Mouse (Mus musculus) heart, adult 18-20 months (tissue): Measurements from ENCODE around the gene Entpd2. TPM values are rescaled to one million over a fixed set of nuclear protein-coding genes. Genes with fewer than 3 reads are reported as not detected.

Source experiments
- DNase-seq, 2 experiments: peaks; one replicate each; pipeline ENCODE4 v3.0.0; 2021 to 2022; ENCODE audit warnings: mixed read lengths in 1 of 2
- microRNA-seq, 2 experiments: library from miRNA; unstranded; fragments of <30 nt; microRNA quantifications; one replicate each; pipeline ENCODE4 v1.2.0; 2022
- total RNA-seq, 2 experiments: library from RNA; stranded (reverse); gene quantifications; 2 replicates each; pipeline ENCODE4 v1.2.3; 2021

Entpd2 gene
- total RNA-seq, 2 experiments from 2014 or later: 13.7 to 14.5 TPM

DNA sequence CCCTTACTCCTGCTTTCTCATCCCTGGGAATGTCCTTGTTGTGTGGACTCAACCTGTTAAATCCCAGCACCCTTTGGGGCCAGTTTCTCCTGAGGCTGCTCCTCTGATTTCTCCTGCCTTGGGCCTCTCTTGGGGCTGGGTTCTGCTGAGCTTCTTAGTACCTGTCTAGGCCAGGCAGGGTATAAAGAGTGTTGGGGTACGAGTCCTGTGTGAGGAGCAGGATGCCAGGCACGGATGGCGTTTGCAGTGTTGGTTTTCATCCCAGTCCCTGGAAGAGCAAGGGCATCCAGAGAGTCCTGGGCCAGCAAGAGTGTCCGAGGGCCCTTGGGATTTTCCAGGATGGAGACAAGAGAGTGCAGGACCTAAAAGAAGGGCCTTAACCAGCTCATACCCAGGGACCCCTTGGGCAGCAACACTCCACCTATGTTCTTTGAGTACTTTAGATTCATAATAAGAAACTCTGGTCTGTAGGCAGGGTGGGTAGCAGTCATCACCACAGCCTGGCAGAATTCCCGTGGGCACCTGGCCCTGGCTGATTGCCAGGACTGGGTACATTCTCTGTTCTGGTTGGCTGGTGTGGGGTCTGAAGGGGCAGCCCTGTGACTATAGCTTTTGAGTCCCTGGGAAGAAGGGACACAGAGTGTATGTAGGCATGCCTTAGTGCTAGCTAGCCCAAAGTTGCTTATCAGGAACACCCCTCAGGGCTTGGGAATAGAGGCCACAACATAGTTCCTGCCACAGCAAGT, 33.9 kb downstream of the Entpd2 start:
- DNase-seq: peak in 1 of 2 experiments; percentile 15

DNA sequence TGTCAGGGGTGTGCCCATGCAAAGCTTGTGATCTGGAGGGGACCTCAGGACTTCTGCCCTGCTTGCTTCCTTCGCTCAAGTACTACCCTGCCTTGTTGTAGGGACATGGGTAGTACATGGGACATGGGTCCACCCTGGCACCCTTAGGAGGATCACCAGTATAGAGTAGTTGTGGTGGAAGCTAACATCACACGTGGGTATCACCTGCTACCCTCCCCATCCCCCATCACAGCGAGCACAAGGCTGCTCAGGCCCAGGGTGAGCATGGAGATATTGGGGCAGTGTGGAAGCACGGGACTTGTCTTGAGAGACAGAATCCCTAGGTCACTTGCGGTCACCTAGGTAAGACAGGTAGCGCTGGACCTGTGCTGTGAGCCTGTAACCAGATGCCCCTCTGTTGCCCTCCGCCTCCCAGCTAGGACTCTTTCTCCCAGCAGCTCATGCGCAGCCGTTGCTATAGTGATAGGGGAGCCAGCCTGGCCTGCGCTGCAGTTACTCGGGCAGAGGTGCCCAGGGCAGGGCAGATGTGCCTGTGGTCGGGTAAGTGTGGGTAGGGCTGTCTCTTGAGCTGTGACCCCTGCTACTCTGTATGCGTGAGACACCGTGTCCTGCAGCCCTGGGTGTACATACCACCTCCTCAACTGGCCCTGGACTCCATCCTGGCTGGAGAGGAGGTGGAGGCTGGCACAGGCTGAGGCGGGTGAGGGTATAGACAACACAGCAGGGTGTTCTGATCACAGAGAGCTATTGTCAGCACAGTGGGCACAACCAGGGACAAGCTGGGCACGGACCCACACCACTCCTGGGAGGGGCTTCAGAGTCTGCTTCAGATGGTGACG, 34.9 kb downstream of the Entpd2 start:
- no peak for DNase-seq

DNA sequence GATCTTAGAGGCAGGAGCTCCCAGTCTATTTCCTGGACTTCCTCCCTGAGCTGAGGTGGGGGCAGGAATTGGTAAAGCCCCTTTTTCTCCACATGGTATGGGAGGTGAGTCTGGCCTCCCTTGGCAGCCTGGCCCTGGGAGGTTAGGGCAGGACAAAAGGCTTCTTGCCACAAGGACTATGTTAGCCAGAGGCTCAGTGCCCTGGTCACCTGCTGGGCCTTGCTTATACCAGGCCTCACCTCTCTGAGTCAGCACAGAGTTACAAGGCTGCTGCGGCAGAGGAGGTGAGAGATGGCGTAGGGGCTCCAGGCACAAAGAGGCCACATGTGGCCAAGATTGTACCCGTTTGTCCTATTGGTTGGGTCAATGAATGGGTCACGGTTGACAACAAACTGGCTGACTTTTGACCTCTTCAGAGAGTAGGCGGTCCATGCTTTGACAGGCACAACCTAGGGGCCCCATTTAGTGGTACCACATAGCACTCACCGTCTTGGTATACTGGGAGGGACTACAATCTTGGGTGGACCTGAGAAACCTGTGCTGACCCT, 35.7 kb downstream of the Entpd2 start:
- no peak for DNase-seq

- no peak for DNase-seq
Measured at GRCm38 (mm10) chr2:25432326-25433098, 36.8 kb downstream of the Entpd2 start.

- no peak for DNase-seq
Measured at GRCm38 (mm10) chr2:25433101-25433500, 37.4 kb downstream of the Entpd2 start.

DNA sequence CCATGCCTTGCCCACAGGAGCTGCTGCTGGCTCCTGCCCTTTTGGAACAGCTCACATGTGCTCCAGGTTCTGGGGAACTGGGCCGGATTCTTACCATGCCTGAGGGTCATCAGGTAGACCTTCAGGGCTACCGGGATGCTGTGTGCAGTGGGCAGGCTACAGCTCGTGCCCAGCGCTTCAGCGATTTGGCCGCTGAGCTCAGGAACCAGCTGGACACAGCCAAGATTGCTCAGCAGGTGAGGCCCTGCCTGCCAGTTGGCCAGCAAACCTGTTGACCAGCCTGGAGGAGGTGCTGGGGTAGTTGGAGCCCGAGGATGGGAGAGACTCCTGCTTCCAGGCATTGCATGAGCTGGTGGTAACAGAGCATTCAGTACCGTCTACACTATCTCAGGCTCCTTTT, 38.6 kb downstream of the Entpd2 start:
- no peak for DNase-seq

DNA sequence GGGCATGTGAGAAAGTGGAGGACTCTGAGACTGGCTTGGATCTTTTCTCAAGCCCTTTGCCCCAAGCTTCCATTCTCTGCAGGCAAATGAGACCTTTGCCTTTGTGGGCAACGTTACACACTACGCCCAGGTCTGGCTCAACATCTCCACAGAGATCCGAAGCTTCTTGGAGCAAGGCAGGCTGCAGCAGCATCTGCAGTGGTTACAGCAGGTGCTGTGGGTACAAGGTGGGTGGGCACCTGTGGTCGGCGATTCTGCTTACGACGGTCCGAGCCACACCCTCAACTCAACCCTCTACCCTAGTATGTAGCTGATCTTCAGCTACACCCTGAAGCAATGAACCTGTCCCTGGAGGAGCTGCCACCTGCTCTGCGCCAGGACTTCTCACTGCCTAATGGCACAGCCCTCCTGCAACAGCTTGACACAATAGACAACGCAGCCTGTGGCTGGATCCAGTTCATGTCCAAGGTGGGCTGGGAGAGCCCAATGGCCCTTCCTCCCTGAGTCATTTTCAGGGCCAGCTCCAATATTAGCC, 40.7 kb downstream of the Entpd2 start:
- DNase-seq: no peak

DNA sequence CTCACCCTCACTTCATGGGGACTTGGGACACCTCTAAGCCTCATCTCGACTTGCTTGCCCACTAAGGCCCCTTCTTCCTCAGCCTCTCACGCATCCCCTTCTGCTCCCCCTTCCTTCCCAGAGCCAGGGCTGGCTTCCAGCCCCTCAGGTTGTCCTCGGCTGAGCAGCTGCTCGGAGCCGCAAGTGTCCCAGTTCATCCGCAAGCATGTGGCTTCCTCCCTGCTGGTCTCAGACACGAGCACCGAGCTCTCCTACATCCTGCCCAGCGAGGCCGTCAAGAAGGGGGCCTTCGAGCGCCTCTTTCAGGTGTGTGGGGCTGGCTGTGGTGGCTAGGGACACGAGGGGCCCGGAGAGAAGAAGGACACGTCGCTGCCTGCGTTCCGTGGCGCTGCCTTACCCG, 45.4 kb downstream of the Entpd2 start:
- DNase-seq: no peak

DNA sequence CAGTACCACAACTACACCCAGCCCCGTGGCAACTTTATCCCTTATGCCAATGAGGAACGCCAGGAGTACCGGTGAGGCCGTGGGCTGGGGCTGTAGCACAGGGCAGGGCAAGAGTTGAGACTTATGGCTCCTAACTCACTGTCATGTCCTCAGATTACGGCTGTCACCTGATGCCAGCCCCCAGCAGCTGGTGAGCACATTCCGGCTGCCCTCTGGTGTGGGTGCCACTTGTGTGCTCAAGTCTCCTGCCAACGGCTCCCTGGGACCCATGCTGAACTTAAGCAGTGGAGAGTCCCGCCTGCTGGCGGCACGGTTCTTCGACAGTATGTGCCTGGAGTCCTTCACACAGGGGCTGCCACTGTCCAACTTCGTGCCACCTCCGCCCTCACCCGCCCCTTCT, 47.0 kb downstream of the Entpd2 start:
- no peak for DNase-seq

Small RNA genes lying within 50 kb of the gene (microRNA-seq; reads per million reads assigned to microRNA genes)
- 0 to 0.81 reads per million in 2 experiments for gene Mir3087

Other genes with a start within 250 kb of the Entpd2 start
- 1 to 10 TPM; 6.9 to 8.3 TPM for gene Nrarp, start 215.1 kb upstream of the Entpd2 start, total RNA-seq
- 1 to 10 TPM; 4.0 to 4.6 TPM for gene Tor4a, start 199.0 kb upstream of the Entpd2 start, total RNA-seq
- 10 to 100 TPM; 40.8 to 45.8 TPM for gene Nelfb, start 184.4 kb upstream of the Entpd2 start, total RNA-seq
- not detected for gene Stpg3, start 181.2 kb upstream of the Entpd2 start, total RNA-seq
- not detected for gene Fam166a, start 177.1 kb upstream of the Entpd2 start, total RNA-seq
- gene Tubb4b, start 171.2 kb upstream of the Entpd2 start, total RNA-seq: 100 to 1,000 TPM; 289 to 308 TPM
- gene Slc34a3, start 161.5 kb upstream of the Entpd2 start, total RNA-seq: not detected
- not detected for gene Rnf224, start 159.1 kb upstream of the Entpd2 start, total RNA-seq
- 1 to 10 TPM; 1.5 to 1.7 TPM for gene Rnf208, start 153.6 kb upstream of the Entpd2 start, total RNA-seq
- not detected for gene Cysrt1, start 153.4 kb upstream of the Entpd2 start, total RNA-seq
- 1 to 10 TPM; 1.9 to 2.4 TPM for gene AL732309.1, start 149.0 kb upstream of the Entpd2 start, total RNA-seq
- gene Tmem203, start 140.4 kb upstream of the Entpd2 start, total RNA-seq: 10 to 100 TPM; 14.8 to 15.2 TPM
- 1 to 10 TPM; 7.4 to 7.7 TPM for gene Tprn, start 133.3 kb upstream of the Entpd2 start, total RNA-seq
- gene Ssna1, start 123.4 kb upstream of the Entpd2 start, total RNA-seq: 10 to 100 TPM; 38.2 to 42.6 TPM
- gene Anapc2, start 123.4 kb upstream of the Entpd2 start, total RNA-seq: 10 to 100 TPM; 35.3 to 38.8 TPM
- not detected for gene Tmem210, start 107.7 kb upstream of the Entpd2 start, total RNA-seq
- under 1 TPM in 1 of 2 experiments, not detected in 1; 0.23 TPM for gene Lrrc26, start 106.0 kb upstream of the Entpd2 start, total RNA-seq
- gene Grin1, start 76.7 kb upstream of the Entpd2 start, total RNA-seq: not detected
- gene Man1b1, start 63.5 kb upstream of the Entpd2 start, total RNA-seq: 10 to 100 TPM; 20.8 to 23.6 TPM
- 1 to 10 TPM; 5.9 to 7.0 TPM for gene Dpp7, start 39.5 kb upstream of the Entpd2 start, total RNA-seq
- gene Uap1l1, start 30.2 kb upstream of the Entpd2 start, total RNA-seq: 10 to 100 TPM; 10.3 to 11.8 TPM
- gene Sapcd2, start 23.6 kb upstream of the Entpd2 start, total RNA-seq: not detected
- 10 to 100 TPM; 25.7 to 27.9 TPM for gene Npdc1, start 3.5 kb downstream of the Entpd2 start, total RNA-seq
- 1 to 10 TPM in 1 of 2 experiments, not detected in 1; 1.1 TPM for gene Fut7, start 27.4 kb downstream of the Entpd2 start, total RNA-seq
- 10 to 100 TPM; 41.4 to 43.2 TPM for gene Abca2, start 32.8 kb downstream of the Entpd2 start, total RNA-seq
- 1 to 10 TPM in 1 of 2 experiments, under 1 TPM in 1; 0.82 to 1.7 TPM for gene Clic3, start 61.0 kb downstream of the Entpd2 start, total RNA-seq
- 10 to 100 TPM; 22.6 to 28.7 TPM for gene Paxx, start 65.2 kb downstream of the Entpd2 start, total RNA-seq
- gene Ptgds, start 74.2 kb downstream of the Entpd2 start, total RNA-seq: 100 to 1,000 TPM; 450 to 656 TPM
- not detected for gene Lcn12, start 98.0 kb downstream of the Entpd2 start, total RNA-seq
- gene Fbxw5, start 104.9 kb downstream of the Entpd2 start, total RNA-seq: 10 to 100 TPM; 82.0 to 93.6 TPM
- gene C8g, start 105.8 kb downstream of the Entpd2 start, total RNA-seq: 1 to 10 TPM; 1.1 to 2.3 TPM
- 10 to 100 TPM; 15.7 to 17.6 TPM for gene Traf2, start 151.1 kb downstream of the Entpd2 start, total RNA-seq
- gene Edf1, start 162.0 kb downstream of the Entpd2 start, total RNA-seq: 100 to 1,000 TPM; 223 to 241 TPM
- gene Mamdc4, start 179.0 kb downstream of the Entpd2 start, total RNA-seq: 1 to 10 TPM in 1 of 2 experiments, under 1 TPM in 1; 0.55 to 1.4 TPM
- 10 to 100 TPM; 55.9 to 72.5 TPM for gene Phpt1, start 179.3 kb downstream of the Entpd2 start, total RNA-seq
- under 1 TPM; 0.10 to 0.46 TPM for gene Ajm1, start 185.9 kb downstream of the Entpd2 start, total RNA-seq
- 10 to 100 TPM; 63.5 to 63.8 TPM for gene Rabl6, start 212.6 kb downstream of the Entpd2 start, total RNA-seq
- not detected for gene Ccdc183, start 221.8 kb downstream of the Entpd2 start, total RNA-seq
- 10 to 100 TPM; 33.9 to 37.9 TPM for gene Tmem141, start 226.1 kb downstream of the Entpd2 start, total RNA-seq
- gene Fcna, start 232.2 kb downstream of the Entpd2 start, total RNA-seq: 1 to 10 TPM; 7.1 to 8.1 TPM